Mouse (Mus musculus): ENCODE data around the gene Akap5. TPM values are rescaled to one million over a fixed set of nuclear protein-coding genes. Genes with fewer than 3 reads are reported as not detected.
A peak's percentile ranks its signal among the peaks of the same experiment; 100 is the strongest.

Gene Akap5
- polyA plus RNA-seq, 1 experiment from 2014 or later = 8.5 TPM

- 4% methylated on average over 9 of the region's 9 CpGs for WGBS (ENCODE audit: insufficient replicate concordance)
- peak overlapping the region; percentile 60; the same call in 1 of the 2 replicates for H3K9ac ChIP-seq (ENCODE audit: low read depth, low read length)
- H3K4me2 ChIP-seq = peak overlapping the region; percentile 54
- H3K4me3 ChIP-seq (ENCODE audit: low read depth, low read length) = peak overlapping the region; percentile 14; the same call in 1 of the 2 replicates
- peak overlapping the region; percentile 96 for H3K27ac ChIP-seq (ENCODE audit: low read depth, low read length)
- no peaks in the 10 kb centered on the region for H3K9me3 ChIP-seq (replicated peaks; ENCODE audit: control insufficient read depth, low read length)
- 0 out of 2 replicates have a peak, but pooled peaks cover 7% of the 10 kb centered on the region for H3K36me3 ChIP-seq (ENCODE audit: control insufficient read depth, insufficient read depth, low read length)
- peak; percentile 83 for ATAC-seq (replicated peaks; ENCODE audit: insufficient number of reproducible peaks, low FRiP score, low TSS enrichment)
- H3K4me1 ChIP-seq (ENCODE audit: control insufficient read depth, insufficient read depth, low read length) = peaks cover 27% of the 10 kb centered on the region
- no peaks in the 10 kb centered on the region for H3K27me3 ChIP-seq (ENCODE audit: control insufficient read depth, insufficient read depth, low read length)
Measured at GRCm38 (mm10) chr12:76318282-76319212, 6.1 kb upstream of the Akap5 start.

GRCm38 (mm10) chr12:76326437-76327220, 1.9 kb downstream of the Akap5 start:
- no peaks in the 10 kb centered on the region for H3K9me3 ChIP-seq (replicated peaks; ENCODE audit: control insufficient read depth, low read length)
- H3K4me2 ChIP-seq = no peak overlapping the region
- no peak overlapping the region for H3K9ac ChIP-seq (ENCODE audit: low read depth, low read length)
- no peak overlapping the region for H3K27ac ChIP-seq (ENCODE audit: low read depth, low read length)
- H3K4me3 ChIP-seq (ENCODE audit: low read depth, low read length) = no peak overlapping the region
- WGBS (ENCODE audit: insufficient replicate concordance) = 81% methylated on average over 23 of the region's 23 CpGs
- no peak for ATAC-seq (replicated peaks; ENCODE audit: insufficient number of reproducible peaks, low FRiP score, low TSS enrichment)
- H3K36me3 ChIP-seq (ENCODE audit: control insufficient read depth, insufficient read depth, low read length) = peaks cover 6% of the 10 kb centered on the region; the same call in 1 of the 2 replicates
- H3K4me1 ChIP-seq (ENCODE audit: control insufficient read depth, insufficient read depth, low read length) = peaks cover 8% of the 10 kb centered on the region; the same call in 1 of the 2 replicates
- no peaks in the 10 kb centered on the region for H3K27me3 ChIP-seq (ENCODE audit: control insufficient read depth, insufficient read depth, low read length)

- H3K4me2 ChIP-seq = no peak overlapping the region
- H3K4me1 ChIP-seq (ENCODE audit: control insufficient read depth, insufficient read depth, low read length) = peaks cover 8% of the 10 kb centered on the region; the same call in 1 of the 2 replicates
Measured at GRCm38 (mm10) chr12:76328567-76329354, 4.1 kb downstream of the Akap5 start.

GRCm38 (mm10) chr12:76333688-76334087, 9.0 kb downstream of the Akap5 start:
- Histone ChIP-seq H3K9ac (ENCODE audit: low read depth, low read length) (no peak overlapping the region), H3K27me3 (ENCODE audit: control insufficient read depth, insufficient read depth, low read length) (no peaks in the 10 kb centered on the region), H3K9me3 (replicated peaks; ENCODE audit: control insufficient read depth, low read length) (no peaks in the 10 kb centered on the region), H3K4me2 (no peak overlapping the region), H3K36me3 (ENCODE audit: control insufficient read depth, insufficient read depth, low read length) (no peaks in the 10 kb centered on the region), H3K4me3 (ENCODE audit: low read depth, low read length) (no peak overlapping the region), H3K27ac (ENCODE audit: low read depth, low read length) (no peak overlapping the region), H3K4me1 (ENCODE audit: control insufficient read depth, insufficient read depth, low read length) (no peaks in the 10 kb centered on the region)
- ATAC-seq (replicated peaks; ENCODE audit: insufficient number of reproducible peaks, low FRiP score, low TSS enrichment) = no peak
- WGBS (ENCODE audit: insufficient replicate concordance) = 87% methylated on average over 5 of the region's 5 CpGs

More at GRCm38 (mm10) chr12:76328567-76329354, 4.1 kb downstream of the Akap5 start:
- H3K36me3 ChIP-seq (ENCODE audit: control insufficient read depth, insufficient read depth, low read length) = peaks cover 6% of the 10 kb centered on the region; the same call in 1 of the 2 replicates
- H3K4me3 ChIP-seq (ENCODE audit: low read depth, low read length) = no peak overlapping the region
- H3K27ac ChIP-seq (ENCODE audit: low read depth, low read length) = no peak overlapping the region
- WGBS (ENCODE audit: insufficient replicate concordance) = 87% methylated on average over 6 of the region's 6 CpGs
- no peak overlapping the region for H3K9ac ChIP-seq (ENCODE audit: low read depth, low read length)
- ATAC-seq (replicated peaks; ENCODE audit: insufficient number of reproducible peaks, low FRiP score, low TSS enrichment) = no peak
- no peaks in the 10 kb centered on the region for H3K9me3 ChIP-seq (replicated peaks; ENCODE audit: control insufficient read depth, low read length)
- H3K27me3 ChIP-seq (ENCODE audit: control insufficient read depth, insufficient read depth, low read length) = no peaks in the 10 kb centered on the region

- Histone ChIP-seq H3K36me3 (ENCODE audit: control insufficient read depth, insufficient read depth, low read length) (no peaks in the 10 kb centered on the region), H3K27ac (ENCODE audit: low read depth, low read length) (no peak overlapping the region), H3K4me1 (ENCODE audit: control insufficient read depth, insufficient read depth, low read length) (no peaks in the 10 kb centered on the region), H3K4me3 (ENCODE audit: low read depth, low read length) (no peak overlapping the region), H3K27me3 (ENCODE audit: control insufficient read depth, insufficient read depth, low read length) (no peaks in the 10 kb centered on the region), H3K9me3 (replicated peaks; ENCODE audit: control insufficient read depth, low read length) (no peaks in the 10 kb centered on the region), H3K9ac (ENCODE audit: low read depth, low read length) (no peak overlapping the region), H3K4me2 (no peak overlapping the region)
- 76% methylated on average over 5 of the region's 5 CpGs for WGBS (ENCODE audit: insufficient replicate concordance)
- no peak for ATAC-seq (replicated peaks; ENCODE audit: insufficient number of reproducible peaks, low FRiP score, low TSS enrichment)
Measured at GRCm38 (mm10) chr12:76335641-76336040, 10.9 kb downstream of the Akap5 start.

GRCm38 (mm10) chr12:76336111-76336965, 11.6 kb downstream of the Akap5 start:
- no peaks in the 10 kb centered on the region for H3K4me1 ChIP-seq (ENCODE audit: control insufficient read depth, insufficient read depth, low read length)
- no peak overlapping the region for H3K4me2 ChIP-seq
- no peaks in the 10 kb centered on the region for H3K36me3 ChIP-seq (ENCODE audit: control insufficient read depth, insufficient read depth, low read length)
- H3K9ac ChIP-seq (ENCODE audit: low read depth, low read length) = no peak overlapping the region
- H3K4me3 ChIP-seq (ENCODE audit: low read depth, low read length) = no peak overlapping the region
- H3K27ac ChIP-seq (ENCODE audit: low read depth, low read length) = no peak overlapping the region
- ATAC-seq (replicated peaks; ENCODE audit: insufficient number of reproducible peaks, low FRiP score, low TSS enrichment) = no peak
- no peaks in the 10 kb centered on the region for H3K9me3 ChIP-seq (replicated peaks; ENCODE audit: control insufficient read depth, low read length)
- no peaks in the 10 kb centered on the region for H3K27me3 ChIP-seq (ENCODE audit: control insufficient read depth, insufficient read depth, low read length)
- 71% methylated on average over 17 of the region's 17 CpGs for WGBS (ENCODE audit: insufficient replicate concordance)

GRCm38 (mm10) chr12:76341080-76341479, 16.4 kb downstream of the Akap5 start:
- ATAC-seq (replicated peaks; ENCODE audit: insufficient number of reproducible peaks, low FRiP score, low TSS enrichment) = no peak
- no peaks in the 10 kb centered on the region for H3K4me1 ChIP-seq (ENCODE audit: control insufficient read depth, insufficient read depth, low read length)
- 7% methylated on average over 4 of the region's 4 CpGs for WGBS (ENCODE audit: insufficient replicate concordance)
- H3K4me3 ChIP-seq (ENCODE audit: low read depth, low read length) = no peak overlapping the region
- H3K9ac ChIP-seq (ENCODE audit: low read depth, low read length) = no peak overlapping the region
- no peak overlapping the region for H3K4me2 ChIP-seq
- H3K27me3 ChIP-seq (ENCODE audit: control insufficient read depth, insufficient read depth, low read length) = no peaks in the 10 kb centered on the region
- H3K9me3 ChIP-seq (replicated peaks; ENCODE audit: control insufficient read depth, low read length) = no peaks in the 10 kb centered on the region
- H3K27ac ChIP-seq (ENCODE audit: low read depth, low read length) = no peak overlapping the region
- no peaks in the 10 kb centered on the region for H3K36me3 ChIP-seq (ENCODE audit: control insufficient read depth, insufficient read depth, low read length)
